8 mouse cellular contexts compared by ENCODE assay signal in the genomic region with DNA sequence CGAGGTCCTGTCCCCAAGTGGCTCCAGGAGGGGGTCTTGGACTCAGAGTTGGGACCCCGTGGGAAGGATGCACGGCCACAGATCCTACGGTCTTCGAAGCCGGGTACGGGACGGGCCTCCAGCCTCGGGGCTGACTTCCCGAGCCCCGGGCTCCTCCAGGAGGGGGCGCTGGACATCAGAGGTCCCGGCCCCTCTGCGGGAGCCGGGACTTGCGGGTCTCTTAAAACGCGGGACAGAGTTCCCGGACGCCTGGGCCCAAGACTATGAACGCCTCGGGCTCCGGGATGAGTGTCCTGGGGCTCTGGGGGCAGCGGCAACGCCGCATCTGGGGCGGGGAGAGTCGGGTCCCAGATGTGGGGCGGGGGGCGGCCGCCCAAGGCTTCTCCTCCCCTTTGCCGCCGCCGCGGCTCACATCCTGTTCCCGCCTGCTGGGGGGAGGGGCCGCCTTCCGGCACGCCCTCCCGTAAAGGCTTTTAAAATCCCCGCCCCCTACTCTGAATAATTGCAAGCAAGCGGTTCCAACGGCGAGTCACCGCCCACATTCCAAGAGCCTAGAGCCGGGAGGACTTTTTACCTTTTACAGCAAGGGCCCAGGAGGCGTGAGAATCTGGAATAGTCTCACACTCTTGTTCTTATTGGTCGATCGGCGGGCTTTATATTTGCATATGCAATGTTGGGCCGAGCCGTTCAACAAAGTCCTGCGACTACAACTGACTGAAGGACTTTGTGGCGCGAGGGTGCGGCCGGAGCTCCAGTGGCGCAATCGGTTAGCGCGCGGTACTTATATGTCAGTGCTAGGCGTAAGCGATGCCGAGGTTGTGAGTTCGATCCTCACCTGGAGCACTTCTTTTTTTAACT. TPM values are rescaled to one million over a fixed set of nuclear protein-coding genes. Genes with fewer than 3 reads are reported as not detected.
DNase-seq lines count a peak whose midpoint lies in the region; ATAC-seq lines count a peak whose summit lies in the region.

A gene (minus strand): TSS at position 349 of the 858 bp plus-strand sequence.

- ATAC-seq in hindbrain, embryonic 15.5 days (ENCODE audit: low FRiP score, low read depth), result peak; percentile 87

- peak within 1 kb of the TSS; percentile 83 for H3K4me3 ChIP-seq in hindbrain, embryonic 15.5 days

- peaks cover 45% of the 10 kb centered on the region for H3K4me1 ChIP-seq in hindbrain, embryonic 15.5 days (replicated peaks)

- H3K27me3 ChIP-seq in hindbrain, embryonic 15.5 days, result no peaks in the 10 kb centered on the region

- peak within 1 kb of the TSS; percentile 91 for H3K4me2 ChIP-seq in hindbrain, embryonic 15.5 days

- DNase-seq in T-cell, adult 2 months (ENCODE audit: low spot score), result peak; percentile 98
- peak; percentile 88 to 96 for DNase-seq in cerebellum, postnatal 36 days
- peak; percentile 96 to 98 for DNase-seq in frontal cortex, postnatal 36 days (ENCODE audit: low spot score in 2 of 2)
- peak; percentile 92 for DNase-seq in left cerebral cortex, adult 11 months (ENCODE audit: low spot score)
- DNase-seq in lung, postnatal 4 days, result peak; percentile 99
- peak; percentile 91 for DNase-seq in retina, postnatal 7 days (ENCODE audit: low read depth, low spot score)
- DNase-seq in urinary bladder, adult 2 months (ENCODE audit: low spot score), result peak; percentile 99

- H3K9me3 ChIP-seq in hindbrain, embryonic 15.5 days, result no peaks in the 10 kb centered on the region

- H3K9ac ChIP-seq in hindbrain, embryonic 15.5 days, result peak within 1 kb of the TSS; percentile 75

- 0 out of 2 replicates have a peak, but pooled peaks cover 3% of the 10 kb centered on the region for H3K36me3 ChIP-seq in hindbrain, embryonic 15.5 days

- H3K27ac ChIP-seq in hindbrain, embryonic 15.5 days (replicated peaks), result peak within 1 kb of the TSS; percentile 92

- under 1% methylated on average over 62 of the region's 66 CpGs for WGBS in hindbrain, embryonic 15.5 days

RNA-seq across cellular contexts. Expression of the gene that starts here (rescaled TPM):
- 26.8 and 27.6 TPM in 2 replicates for polyA plus RNA-seq in hindbrain, embryonic 15.5 days (2015; fragmentation: Nextera tagmentation; extraction: Ambion mirVana)
- polyA plus RNA-seq in urinary bladder, adult 2 months (2012; rRNA removed), result 11.7 and 23.9 TPM in 2 replicates

Comparison
In these comparisons a context has a peak if more than half of its experiments do, and no peak if none do; other contexts are left out.
1. Peak in every context shown above with its lines: DNase-seq, ATAC-seq, H3K4me3 ChIP-seq and H3K27ac ChIP-seq.